Mouse (Mus musculus) limb, embryonic 11.5 days (tissue): ENCODE data around the gene Clk2. TPM values are rescaled to one million over a fixed set of nuclear protein-coding genes. Genes with fewer than 3 reads are reported as not detected.
"Not testable (repeated sequence)": the region's sequence is repeated elsewhere in the genome, so short reads cannot be mapped to it uniquely, and the experiment has no call there.

Experiments used
- ATAC-seq: fragments of 200-750 bp; cut with Nextera tagmentation; 2 replicates; pipeline ENCODE4 v1.8.0; 2017; ENCODE audit warnings: low read depth; ENCODE audit not compliant: insufficient number of reproducible peaks, low FRiP score, low TSS enrichment
- DNase-seq: peaks from one replicate; pipeline ENCODE4 v3.0.0-alpha.2; 2015; ENCODE audit warnings: low spot score
- H3K27ac ChIP-seq: fragments of 300-500 bp; sonication (generic); replicated peaks from 2 replicates; pipeline ENCODE4 v1.5.1; 2014; ENCODE audit warnings: low read depth, mild to moderate bottlenecking, low read length
- H3K27me3 ChIP-seq: fragments of 300-500 bp; sonication (generic); 2 replicates; pipeline ENCODE4 v1.6.1; 2014; ENCODE audit warnings: mild to moderate bottlenecking, low read length, mixed read lengths; ENCODE audit not compliant: control insufficient read depth, insufficient read depth
- H3K36me3 ChIP-seq: fragments of 300-500 bp; sonication (generic); 2 replicates; pipeline ENCODE4 v1.6.1; 2014; ENCODE audit warnings: mild to moderate bottlenecking, low read length, moderate library complexity, mixed read lengths; ENCODE audit not compliant: control insufficient read depth, insufficient read depth
- H3K4me1 ChIP-seq: fragments of 300-500 bp; sonication (generic); 2 replicates; pipeline ENCODE4 v1.6.1; 2014; ENCODE audit warnings: low read length, mixed read lengths; ENCODE audit not compliant: control insufficient read depth, insufficient read depth
- H3K4me2 ChIP-seq: fragments of 300-500 bp; sonication (generic); 2 replicates; pipeline ENCODE4 v1.6.1; 2014; ENCODE audit warnings: low read depth, mild to moderate bottlenecking, moderate library complexity; ENCODE audit not compliant: severe bottlenecking
- H3K4me3 ChIP-seq: fragments of 300-500 bp; sonication (generic); 2 replicates; pipeline ENCODE4 v1.5.1; 2014; ENCODE audit warnings: low read depth, low read length
- H3K9ac ChIP-seq: fragments of 300-500 bp; sonication (generic); 2 replicates; pipeline ENCODE4 v1.6.1; 2014; ENCODE audit warnings: mild to moderate bottlenecking, low read length
- H3K9me3 ChIP-seq: fragments of 300-500 bp; sonication (generic); 2 replicates; pipeline ENCODE4 v1.6.1; 2016; ENCODE audit warnings: low read length; ENCODE audit not compliant: control insufficient read depth
- WGBS: fragments of 180-500 bp; shearing (Covaris S2); extraction: QIAGEN DNeasy Blood & Tissue Kit; methylation state at CpG from one replicate; pipeline ENCODE4 v1.1.7; 2014; 5-methylcytosine and 5-hydroxymethylcytosine counted together
- polyA plus RNA-seq: library from polyadenylated mRNA; unstranded; fragments of >200 nt; fragmentation: Nextera tagmentation; extraction: Ambion mirVana; gene quantifications from 2 replicates; pipeline ENCODE4 v1.2.1, GENCODE M21; 2014

The Clk2 gene
- polyA plus RNA-seq, 1 experiment from 2014 or later = 34.8 TPM

DNA sequence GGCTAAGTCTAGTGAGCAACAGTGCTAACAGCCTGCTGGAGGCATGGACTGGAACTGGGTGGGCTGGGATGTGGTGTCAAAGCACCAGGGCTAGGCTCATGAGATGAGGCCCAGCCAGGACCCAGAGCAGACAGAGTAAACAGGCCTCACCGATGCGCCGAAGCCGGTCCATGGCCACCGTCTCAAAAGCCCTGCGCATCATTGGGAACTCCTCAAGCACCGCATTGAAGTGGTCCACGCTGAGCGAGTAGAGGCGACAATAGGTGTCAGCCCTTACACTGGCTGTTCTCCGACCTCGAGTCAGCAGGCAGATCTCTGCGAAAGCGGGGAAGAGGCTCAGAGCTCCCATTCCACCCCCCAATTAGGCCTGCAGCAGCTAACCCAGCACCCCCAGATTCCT, 16.0 kb upstream of the Clk2 start:
- H3K4me1 ChIP-seq = peaks cover 11% of the 10 kb centered on the region
- H3K27me3 ChIP-seq = peaks cover 29% of the 10 kb centered on the region
- DNase-seq = no peak
- no peaks in the 10 kb centered on the region for H3K36me3 ChIP-seq
- H3K4me3 ChIP-seq = no peak overlapping the region
- 76% methylated on average over 14 of the region's 14 CpGs for whole genome bisulfite sequencing
- H3K9ac ChIP-seq = no peak overlapping the region
- ATAC-seq = no peak
- no peaks in the 10 kb centered on the region for H3K9me3 ChIP-seq
- H3K4me2 ChIP-seq = no peak overlapping the region
- no peak overlapping the region for H3K27ac ChIP-seq

GRCm38 (mm10) chr3:89152084-89152835, 12.3 kb upstream of the Clk2 start:
- ATAC-seq (no peak), DNase-seq (no peak)
- Histone ChIP-seq H3K4me3 (no peak overlapping the region), H3K36me3 (no peaks in the 10 kb centered on the region), H3K4me2 (no peak overlapping the region), H3K9me3 (no peaks in the 10 kb centered on the region), H3K9ac (no peak overlapping the region), H3K4me1 (peaks cover 7% of the 10 kb centered on the region), H3K27ac (no peak overlapping the region), H3K27me3 (peaks cover 25% of the 10 kb centered on the region)
- 40% methylated on average over 17 of the region's 17 CpGs for WGBS

DNA sequence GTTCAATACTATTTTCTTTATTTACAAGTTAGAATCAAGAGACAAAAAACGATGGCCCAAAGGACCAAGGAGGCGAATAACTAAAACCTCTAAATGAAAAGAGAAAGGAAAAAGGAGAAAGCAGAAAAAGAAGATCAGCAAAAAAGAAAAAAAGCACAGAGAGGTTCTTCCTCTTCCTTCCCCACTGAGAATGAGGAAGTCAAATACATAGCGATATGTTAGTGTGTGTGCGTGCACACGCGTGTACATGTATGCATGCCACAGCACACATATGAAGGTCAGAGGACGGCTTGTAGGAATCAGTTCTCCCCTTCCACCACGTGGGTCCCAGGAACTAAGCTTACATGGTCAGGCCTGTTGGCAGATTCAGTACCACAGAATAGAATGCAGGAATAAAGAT, 7.6 kb upstream of the Clk2 start:
- ATAC-seq = no peak
- WGBS = 87% methylated on average over 8 of the region's 8 CpGs
- peaks cover 6% of the 10 kb centered on the region for H3K4me1 ChIP-seq
- no peaks in the 10 kb centered on the region for H3K36me3 ChIP-seq
- H3K4me2 ChIP-seq = no peak overlapping the region
- H3K27ac ChIP-seq = no peak overlapping the region
- no peak for DNase-seq
- H3K4me3 ChIP-seq = no peak overlapping the region
- no peaks in the 10 kb centered on the region for H3K9me3 ChIP-seq
- H3K9ac ChIP-seq = no peak overlapping the region
- peaks cover 7% of the 10 kb centered on the region; the same call in 1 of the 2 replicates for H3K27me3 ChIP-seq

DNA sequence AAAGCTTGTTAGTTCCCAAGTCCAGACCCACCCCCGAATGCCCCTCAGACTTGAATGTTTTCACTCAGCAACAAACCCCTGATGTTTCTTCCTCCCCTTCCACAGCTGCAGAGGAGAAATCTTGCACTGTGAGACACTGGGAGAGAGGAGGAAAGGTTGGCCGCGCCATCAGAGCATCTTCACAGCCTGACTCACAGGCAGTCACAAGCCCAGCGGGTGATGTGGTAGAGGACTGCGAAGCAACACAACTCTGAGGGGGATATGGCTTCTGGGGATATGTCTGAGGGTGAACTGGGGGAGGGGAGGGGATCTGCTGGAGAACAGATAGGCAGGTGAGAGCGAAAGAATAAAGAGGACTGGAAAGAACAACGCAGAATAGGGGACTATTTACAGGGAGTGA, 5.9 kb upstream of the Clk2 start:
- 20% methylated on average over 7 of the region's 7 CpGs for WGBS
- Histone ChIP-seq H3K27ac (no peak overlapping the region), H3K9ac (no peak overlapping the region), H3K4me2 (no peak overlapping the region), H3K4me1 (peaks cover 6% of the 10 kb centered on the region), H3K4me3 (no peak overlapping the region), H3K27me3 (peaks cover 7% of the 10 kb centered on the region; the same call in 1 of the 2 replicates), H3K9me3 (no peaks in the 10 kb centered on the region), H3K36me3 (no peaks in the 10 kb centered on the region)
- no peak for ATAC-seq
- no peak for DNase-seq

GRCm38 (mm10) chr3:89159211-89159610, 5.4 kb upstream of the Clk2 start:
- H3K27me3 ChIP-seq = peaks cover 7% of the 10 kb centered on the region; the same call in 1 of the 2 replicates
- H3K27ac ChIP-seq = no peak overlapping the region
- WGBS = under 1% methylated on average over 13 of the region's 13 CpGs
- no peak overlapping the region for H3K9ac ChIP-seq
- no peaks in the 10 kb centered on the region for H3K36me3 ChIP-seq
- H3K4me2 ChIP-seq = peak overlapping the region; percentile 96
- ATAC-seq (no peak), DNase-seq (peak; percentile 86)
- peaks cover 12% of the 10 kb centered on the region for H3K4me1 ChIP-seq
- peak overlapping the region; percentile 45 for H3K4me3 ChIP-seq
- H3K9me3 ChIP-seq = no peaks in the 10 kb centered on the region

- DNase-seq = peak; percentile 82
- ATAC-seq = peak; percentile 67
- Histone ChIP-seq H3K27ac (no peak within 1 kb of the TSS), H3K9me3 (no peaks in the 10 kb centered on the region), H3K4me3 (peak within 1 kb of the TSS; percentile 45), H3K4me2 (peak within 1 kb of the TSS; percentile 96), H3K4me1 (peaks cover 13% of the 10 kb centered on the region), H3K27me3 (peaks cover 7% of the 10 kb centered on the region; the same call in 1 of the 2 replicates), H3K36me3 (no peaks in the 10 kb centered on the region), H3K9ac (peak within 1 kb of the TSS; percentile 55)
- under 1% methylated on average over 63 of the region's 66 CpGs for WGBS
Observed at GRCm38 (mm10) chr3:89159616-89160344, 4.8 kb upstream of the Clk2 start, which contains the start of gene Hcn3. Gene Hcn3, minus strand, starts transcription at chr3:89160196.

DNA sequence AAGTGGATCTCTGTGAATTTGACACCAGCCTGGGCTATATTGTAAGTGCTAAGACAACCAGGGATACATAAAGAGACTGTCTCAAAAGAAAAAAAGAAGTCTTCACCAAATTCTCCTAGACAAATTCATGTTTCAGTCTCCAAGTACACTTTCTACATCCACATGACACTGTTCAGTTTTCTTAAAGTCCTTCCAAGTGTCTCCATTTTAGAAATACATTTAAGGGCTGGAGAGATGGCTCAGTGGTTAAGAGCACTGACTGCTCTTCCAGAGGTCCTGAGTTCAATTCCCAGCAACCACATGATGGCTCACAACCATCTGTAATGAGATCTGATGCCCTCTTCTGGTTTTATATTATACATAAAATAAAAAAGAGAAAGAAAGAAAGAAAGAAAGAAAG, 3.4 kb upstream of the Clk2 start:
- not testable (repeated sequence) for H3K27ac ChIP-seq, H3K9ac ChIP-seq, H3K9me3 ChIP-seq, H3K4me3 ChIP-seq, H3K4me2 ChIP-seq, DNase-seq, ATAC-seq, H3K36me3 ChIP-seq, H3K27me3 ChIP-seq
- H3K4me1 ChIP-seq = peaks cover 21% of the 10 kb centered on the region

GRCm38 (mm10) chr3:89161786-89162185, 2.8 kb upstream of the Clk2 start:
- no peak overlapping the region for H3K4me2 ChIP-seq
- H3K9ac ChIP-seq = no peak overlapping the region
- H3K36me3 ChIP-seq = no peaks in the 10 kb centered on the region
- DNase-seq (no peak), ATAC-seq (no peak)
- 76% methylated on average over 4 of the region's 4 CpGs for WGBS
- H3K9me3 ChIP-seq = no peaks in the 10 kb centered on the region
- H3K4me3 ChIP-seq = no peak overlapping the region
- no peak overlapping the region for H3K27ac ChIP-seq
- H3K27me3 ChIP-seq = peaks cover 7% of the 10 kb centered on the region; the same call in 1 of the 2 replicates
- H3K4me1 ChIP-seq = peaks cover 21% of the 10 kb centered on the region
